Mouse (Mus musculus) olfactory bulb, adult 2 months (tissue): ENCODE results near the gene Aurka. TPM values are rescaled to one million over a fixed set of nuclear protein-coding genes. Genes with fewer than 3 reads are reported as not detected.

Experiments
- H3K27ac ChIP-seq: fragments of 200-500 bp; 2 replicates; pipeline ENCODE4 v1.5.1; 2012; ENCODE audit warnings: low read depth, low read length; ENCODE audit not compliant: insufficient read depth
- H3K4me1 ChIP-seq: fragments of 200-500 bp; 2 replicates; pipeline ENCODE4 v1.6.1; 2012; ENCODE audit warnings: low read length; ENCODE audit not compliant: control insufficient read depth, insufficient read depth
- H3K4me3 ChIP-seq: fragments of 200-500 bp; 2 replicates; pipeline ENCODE4 v1.5.1; 2012; ENCODE audit warnings: mild to moderate bottlenecking, low read depth, low read length, moderate library complexity; ENCODE audit not compliant: insufficient read depth
- CTCF ChIP-seq: fragments of 200-500 bp; IDR thresholded peaks from 2 replicates; pipeline ENCODE4 v1.5.1; 2012; ENCODE audit warnings: low read depth, mild to moderate bottlenecking, low read length, moderate library complexity; ENCODE audit not compliant: insufficient read depth
- POLR2A ChIP-seq: fragments of 200-500 bp; IDR thresholded peaks from 2 replicates; pipeline ENCODE4 v1.6.1; 2012; ENCODE audit warnings: mild to moderate bottlenecking, low read depth, low read length, moderate library complexity; ENCODE audit not compliant: insufficient read depth
- WGBS: fragments of 180-500 bp; shearing (Covaris S2); methylation state at CpG from one replicate; pipeline ENCODE4 v1.1.7; 2018; 5-methylcytosine and 5-hydroxymethylcytosine counted together
- polyA plus RNA-seq: library from polyadenylated mRNA; stranded (reverse); fragments of >200 nt; gene quantifications from 2 replicates; pipeline ENCODE4 v1.2.4, GENCODE M21; 2012; ENCODE audit warnings: low replicate concordance; ENCODE audit not compliant: missing spikeins, insufficient read depth, insufficient read length

Aurka gene
- polyA plus RNA-seq, 1 experiment = not detected

- Histone ChIP-seq H3K27ac (no peak within 1 kb of the TSS), H3K4me3 (no peak within 1 kb of the TSS), H3K4me1 (peaks cover 18% of the 10 kb centered on the region)
- TF ChIP-seq CTCF (no peak), POLR2A (no peak)
- WGBS = 42% methylated on average over 13 of the region's 13 CpGs
Measured at GRCm38 (mm10) chr2:172393391-172394051, 23.2 kb upstream of the Aurka start, which contains the start of gene Cass4. Cass4 (plus strand) TSS chr2:172393794.

GRCm38 (mm10) chr2:172392041-172392521, 21.7 kb upstream of the Aurka start:
- H3K4me3 ChIP-seq = no peak overlapping the region
- no peak for TF ChIP-seq CTCF
- TF ChIP-seq POLR2A = no peak
- H3K4me1 ChIP-seq = peaks cover 18% of the 10 kb centered on the region
- peak overlapping the region; percentile 70 for H3K27ac ChIP-seq
- WGBS = 36% methylated on average over 10 of the region's 10 CpGs

- TF ChIP-seq POLR2A (no peak), CTCF (no peak)
- WGBS = 58% methylated on average over 6 of the region's 6 CpGs
- peaks cover 18% of the 10 kb centered on the region for H3K4me1 ChIP-seq
Measured at GRCm38 (mm10) chr2:172390341-172390740, 20.0 kb upstream of the Aurka start.

GRCm38 (mm10) chr2:172384715-172385114, 14.4 kb upstream of the Aurka start:
- H3K4me1 ChIP-seq = no peaks in the 10 kb centered on the region
- WGBS = 90% methylated on average over 3 of the region's 3 CpGs
- no peak for TF ChIP-seq CTCF
- TF ChIP-seq POLR2A = no peak
- H3K27ac ChIP-seq = no peak overlapping the region
- H3K4me3 ChIP-seq = no peak overlapping the region

More at GRCm38 (mm10) chr2:172390341-172390740, 20.0 kb upstream of the Aurka start:
- Histone ChIP-seq H3K27ac (no peak overlapping the region), H3K4me3 (no peak overlapping the region)

GRCm38 (mm10) chr2:172381898-172382297, 11.6 kb upstream of the Aurka start:
- 82% methylated on average over 12 of the region's 12 CpGs for WGBS
- H3K4me3 ChIP-seq = no peak overlapping the region
- no peak overlapping the region for H3K27ac ChIP-seq
- TF ChIP-seq POLR2A (no peak), CTCF (no peak)
- 0 out of 2 replicates have a peak, but pooled peaks cover 3% of the 10 kb centered on the region for H3K4me1 ChIP-seq

- TF ChIP-seq CTCF = no peak
- TF ChIP-seq POLR2A = no peak
- H3K4me1 ChIP-seq = 0 out of 2 replicates have a peak, but pooled peaks cover 3% of the 10 kb centered on the region
- no peak overlapping the region for H3K27ac ChIP-seq
- no peak overlapping the region for H3K4me3 ChIP-seq
- WGBS = 93% methylated on average over 11 of the region's 11 CpGs
Measured at GRCm38 (mm10) chr2:172381341-172381740, 11.0 kb upstream of the Aurka start.

- H3K27ac ChIP-seq = no peak overlapping the region
- no peak overlapping the region for H3K4me3 ChIP-seq
- 0 out of 2 replicates have a peak, but pooled peaks cover 3% of the 10 kb centered on the region for H3K4me1 ChIP-seq
- WGBS = 93% methylated on average over 17 of the region's 17 CpGs
- TF ChIP-seq POLR2A (no peak), CTCF (no peak)
Measured at GRCm38 (mm10) chr2:172380513-172380912, 10.2 kb upstream of the Aurka start.

- WGBS = 64% methylated on average over 7 of the region's 7 CpGs
- H3K4me3 ChIP-seq = no peak overlapping the region
- no peak for TF ChIP-seq POLR2A
- 0 out of 2 replicates have a peak, but pooled peaks have one; percentile 31 for TF ChIP-seq CTCF
- H3K27ac ChIP-seq = no peak overlapping the region
- H3K4me1 ChIP-seq = 0 out of 2 replicates have a peak, but pooled peaks cover 3% of the 10 kb centered on the region
Measured at GRCm38 (mm10) chr2:172378332-172378731, 8.0 kb upstream of the Aurka start.

- H3K4me1 ChIP-seq = 0 out of 2 replicates have a peak, but pooled peaks cover 3% of the 10 kb centered on the region
- 66% methylated on average over 5 of the region's 5 CpGs for WGBS
- no peak overlapping the region for H3K4me3 ChIP-seq
- TF ChIP-seq CTCF (no peak), POLR2A (no peak)
- no peak overlapping the region for H3K27ac ChIP-seq
Measured at GRCm38 (mm10) chr2:172376999-172377515, 6.7 kb upstream of the Aurka start.
